Mouse (Mus musculus) c-Kit-positive CD71-positive TER-119-negative erythroid progenitor cells, embryonic 14.5 days (primary cell): ENCODE results near the gene Bbs12.

Experiments used
- DNase-seq: peaks from one replicate; pipeline ENCODE4 v3.0.0-alpha.2; 2013; ENCODE audit warnings: low read depth

Gene Bbs12

GRCm38 (mm10) chr3:37326627-37327026 lies 14.3 kb downstream of the Bbs12 start:
- no peak for DNase-seq

- DNase-seq, result no peak
Observed at GRCm38 (mm10) chr3:37328489-37328888, 16.1 kb downstream of the Bbs12 start.

GRCm38 (mm10) chr3:37329963-37330362 lies 17.6 kb downstream of the Bbs12 start:
- no peak for DNase-seq

GRCm38 (mm10) chr3:37331999-37332449 lies 19.7 kb downstream of the Bbs12 start:
- no peak for DNase-seq

- no peak for DNase-seq
Observed at GRCm38 (mm10) chr3:37334053-37334452, 21.7 kb downstream of the Bbs12 start.

- no peak for DNase-seq
Observed at GRCm38 (mm10) chr3:37341110-37341509, 28.8 kb downstream of the Bbs12 start.

- DNase-seq, result no peak
Observed at GRCm38 (mm10) chr3:37342811-37343210, 30.5 kb downstream of the Bbs12 start.

GRCm38 (mm10) chr3:37347671-37348070 lies 35.3 kb downstream of the Bbs12 start:
- DNase-seq, result no peak

GRCm38 (mm10) chr3:37348221-37349165 lies 36.1 kb downstream of the Bbs12 start, which contains the start of gene Fgf2:
Fgf2 (plus strand) TSS chr3:37348346.
- no peak for DNase-seq

- DNase-seq, result no peak
Observed at GRCm38 (mm10) chr3:37349166-37349548, 36.8 kb downstream of the Bbs12 start.

GRCm38 (mm10) chr3:37350386-37350785 lies 38.0 kb downstream of the Bbs12 start:
- DNase-seq, result no peak

GRCm38 (mm10) chr3:37353951-37354481 lies 41.7 kb downstream of the Bbs12 start:
- no peak for DNase-seq

- no peak for DNase-seq
Observed at GRCm38 (mm10) chr3:37354737-37355136, 42.4 kb downstream of the Bbs12 start.

GRCm38 (mm10) chr3:37360729-37361128 lies 48.4 kb downstream of the Bbs12 start:
- no peak for DNase-seq

- no peak for DNase-seq
Observed at GRCm38 (mm10) chr3:37365144-37365543, 52.8 kb downstream of the Bbs12 start.

- DNase-seq, result no peak
Observed at GRCm38 (mm10) chr3:37365976-37366375, 53.6 kb downstream of the Bbs12 start.

GRCm38 (mm10) chr3:37366381-37367053 lies 54.2 kb downstream of the Bbs12 start:
- no peak for DNase-seq

GRCm38 (mm10) chr3:37370407-37370806 lies 58.1 kb downstream of the Bbs12 start:
- no peak for DNase-seq
